Mouse (Mus musculus) embryonic facial prominence, embryonic 13.5 days (tissue): ENCODE data around the gene Glp2r. TPM values are rescaled to one million over a fixed set of nuclear protein-coding genes. Genes with fewer than 3 reads are reported as not detected.

Experiments used
- ATAC-seq: fragments of 200-750 bp; cut with Nextera tagmentation; 2 replicates; pipeline ENCODE4 v1.8.0; 2017; ENCODE audit warnings: low read depth; ENCODE audit not compliant: insufficient number of reproducible peaks, insufficient read depth, low FRiP score, low TSS enrichment
- H3K27ac ChIP-seq: fragments of 300-500 bp; sonication (generic); 2 replicates; pipeline ENCODE4 v1.5.1; 2015; ENCODE audit warnings: moderate library complexity, mild to moderate bottlenecking, inconsistent platforms
- H3K27me3 ChIP-seq: fragments of 300-500 bp; sonication (generic); 2 replicates; pipeline ENCODE4 v1.6.1; 2015; ENCODE audit warnings: mild to moderate bottlenecking, inconsistent platforms
- H3K36me3 ChIP-seq: fragments of 300-500 bp; sonication (generic); 2 replicates; pipeline ENCODE4 v1.6.1; 2015; ENCODE audit warnings: mild to moderate bottlenecking, inconsistent platforms
- H3K4me1 ChIP-seq: fragments of 300-500 bp; sonication (generic); 2 replicates; pipeline ENCODE4 v1.6.1; 2015; ENCODE audit warnings: inconsistent platforms
- H3K4me2 ChIP-seq: fragments of 300-500 bp; sonication (generic); 2 replicates; pipeline ENCODE4 v1.6.1; 2015; ENCODE audit warnings: moderate library complexity, mild to moderate bottlenecking, inconsistent platforms
- H3K4me3 ChIP-seq: fragments of 300-500 bp; sonication (generic); 2 replicates; pipeline ENCODE4 v1.5.1; 2015; ENCODE audit warnings: mild to moderate bottlenecking, inconsistent platforms
- H3K9ac ChIP-seq: fragments of 300-500 bp; sonication (generic); 2 replicates; pipeline ENCODE4 v1.6.1; 2015; ENCODE audit warnings: mild to moderate bottlenecking, inconsistent platforms
- H3K9me3 ChIP-seq: fragments of 300-500 bp; sonication (generic); 2 replicates; pipeline ENCODE4 v1.6.1; 2016; ENCODE audit warnings: inconsistent platforms
- WGBS: fragments of 180-500 bp; shearing (Covaris S2); methylation state at CpG from one replicate; pipeline ENCODE4 v1.1.7; 2015; ENCODE audit warnings: mixed read lengths; 5-methylcytosine and 5-hydroxymethylcytosine counted together
- polyA plus RNA-seq: library from polyadenylated mRNA; unstranded; fragments of >200 nt; fragmentation: Nextera tagmentation; extraction: Ambion mirVana; gene quantifications from 2 replicates; pipeline ENCODE4 v1.2.1, GENCODE M21; 2015

The Glp2r gene
- polyA plus RNA-seq, 1 experiment from 2014 or later = not detected

- Histone ChIP-seq H3K9ac (no peak overlapping the region), H3K36me3 (no peaks in the 10 kb centered on the region), H3K4me3 (no peak overlapping the region), H3K27me3 (no peaks in the 10 kb centered on the region), H3K9me3 (no peaks in the 10 kb centered on the region), H3K4me2 (no peak overlapping the region), H3K27ac (no peak overlapping the region), H3K4me1 (peaks cover 8% of the 10 kb centered on the region)
- 71% methylated on average over 5 of the region's 5 CpGs for WGBS
- ATAC-seq = no peak
These were observed 98.8 kb downstream of the Glp2r start for GRCm38 (mm10) chr11:67672140-67672539.

- no peak overlapping the region for H3K9ac ChIP-seq
- no peaks in the 10 kb centered on the region; the same call in 1 of the 2 replicates for H3K27me3 ChIP-seq
- H3K9me3 ChIP-seq = no peaks in the 10 kb centered on the region
- no peak for ATAC-seq
- no peak overlapping the region for H3K4me3 ChIP-seq
- H3K4me2 ChIP-seq = no peak overlapping the region
- H3K4me1 ChIP-seq = peaks cover 8% of the 10 kb centered on the region
- H3K36me3 ChIP-seq = no peaks in the 10 kb centered on the region
- no peak overlapping the region for H3K27ac ChIP-seq
- 97% methylated on average over 6 of the region's 6 CpGs for WGBS
These were observed 100.9 kb downstream of the Glp2r start for GRCm38 (mm10) chr11:67670031-67670430.

GRCm38 (mm10) chr11:67668460-67669007 lies 102.4 kb downstream of the Glp2r start:
- H3K36me3 ChIP-seq = no peaks in the 10 kb centered on the region
- H3K27ac ChIP-seq = no peak overlapping the region
- H3K4me1 ChIP-seq = peaks cover 8% of the 10 kb centered on the region
- WGBS = 80% methylated on average over 3 of the region's 3 CpGs
- H3K9ac ChIP-seq = no peak overlapping the region
- H3K4me3 ChIP-seq = no peak overlapping the region
- H3K4me2 ChIP-seq = no peak overlapping the region
- H3K27me3 ChIP-seq = no peaks in the 10 kb centered on the region; the same call in 1 of the 2 replicates
- ATAC-seq = no peak
- H3K9me3 ChIP-seq = no peaks in the 10 kb centered on the region

GRCm38 (mm10) chr11:67667531-67668332 lies 103.2 kb downstream of the Glp2r start:
- no peaks in the 10 kb centered on the region for H3K36me3 ChIP-seq
- 83% methylated on average over 13 of the region's 13 CpGs for WGBS
- 0 out of 2 replicates have a peak overlapping the region, but pooled peaks have one; percentile 33 for H3K27ac ChIP-seq
- H3K4me3 ChIP-seq = no peak overlapping the region
- ATAC-seq = no peak
- H3K9me3 ChIP-seq = no peaks in the 10 kb centered on the region
- peaks cover 8% of the 10 kb centered on the region for H3K4me1 ChIP-seq
- no peaks in the 10 kb centered on the region; the same call in 1 of the 2 replicates for H3K27me3 ChIP-seq
- H3K4me2 ChIP-seq = no peak overlapping the region
- peak overlapping the region; percentile 36; the same call in 1 of the 2 replicates for H3K9ac ChIP-seq

GRCm38 (mm10) chr11:67666129-67666528 lies 104.8 kb downstream of the Glp2r start:
- Histone ChIP-seq H3K9me3 (no peaks in the 10 kb centered on the region), H3K27me3 (no peaks in the 10 kb centered on the region; the same call in 1 of the 2 replicates), H3K4me1 (peaks cover 8% of the 10 kb centered on the region), H3K9ac (no peak overlapping the region), H3K4me2 (no peak overlapping the region), H3K36me3 (no peaks in the 10 kb centered on the region), H3K4me3 (no peak overlapping the region), H3K27ac (no peak overlapping the region)
- WGBS = 78% methylated on average over 5 of the region's 5 CpGs
- ATAC-seq = no peak

GRCm38 (mm10) chr11:67664918-67665317 lies 106.0 kb downstream of the Glp2r start:
- no peak overlapping the region for H3K4me3 ChIP-seq
- no peak for ATAC-seq
- no peak overlapping the region for H3K9ac ChIP-seq
- no peaks in the 10 kb centered on the region for H3K36me3 ChIP-seq
- H3K9me3 ChIP-seq = no peaks in the 10 kb centered on the region
- H3K27ac ChIP-seq = no peak overlapping the region
- H3K27me3 ChIP-seq = no peaks in the 10 kb centered on the region; the same call in 1 of the 2 replicates
- H3K4me1 ChIP-seq = peaks cover 8% of the 10 kb centered on the region
- WGBS = 85% methylated on average over 6 of the region's 6 CpGs
- H3K4me2 ChIP-seq = no peak overlapping the region

- Histone ChIP-seq H3K4me1 (peaks cover 8% of the 10 kb centered on the region), H3K9me3 (no peaks in the 10 kb centered on the region), H3K27ac (no peak overlapping the region), H3K36me3 (no peaks in the 10 kb centered on the region), H3K9ac (no peak overlapping the region), H3K4me2 (no peak overlapping the region), H3K4me3 (no peak overlapping the region), H3K27me3 (no peaks in the 10 kb centered on the region; the same call in 1 of the 2 replicates)
- no peak for ATAC-seq
- WGBS = 83% methylated on average over 3 of the region's 3 CpGs
These were observed 106.7 kb downstream of the Glp2r start for GRCm38 (mm10) chr11:67664261-67664660.

- H3K9me3 ChIP-seq = no peaks in the 10 kb centered on the region
- H3K4me3 ChIP-seq = no peak overlapping the region
- 90% methylated on average over 4 of the region's 4 CpGs for WGBS
- H3K36me3 ChIP-seq = no peaks in the 10 kb centered on the region
- H3K4me2 ChIP-seq = no peak overlapping the region
- no peak overlapping the region for H3K9ac ChIP-seq
- no peak for ATAC-seq
- no peaks in the 10 kb centered on the region; the same call in 1 of the 2 replicates for H3K27me3 ChIP-seq
- H3K4me1 ChIP-seq = peaks cover 8% of the 10 kb centered on the region
- no peak overlapping the region for H3K27ac ChIP-seq
These were observed 107.5 kb downstream of the Glp2r start for GRCm38 (mm10) chr11:67663437-67663836.

GRCm38 (mm10) chr11:67661465-67661864 lies 109.5 kb downstream of the Glp2r start:
- Histone ChIP-seq H3K9me3 (no peaks in the 10 kb centered on the region), H3K36me3 (no peaks in the 10 kb centered on the region), H3K4me1 (no peaks in the 10 kb centered on the region), H3K27ac (no peak overlapping the region), H3K9ac (no peak overlapping the region), H3K4me3 (no peak overlapping the region), H3K4me2 (no peak overlapping the region), H3K27me3 (no peaks in the 10 kb centered on the region; the same call in 1 of the 2 replicates)
- no peak for ATAC-seq
- 88% methylated on average over 8 of the region's 8 CpGs for WGBS

- 44% methylated on average over 11 of the region's 11 CpGs for WGBS
- Histone ChIP-seq H3K27ac (no peak overlapping the region), H3K4me1 (peaks cover 5% of the 10 kb centered on the region), H3K4me2 (no peak overlapping the region), H3K4me3 (no peak overlapping the region), H3K36me3 (no peaks in the 10 kb centered on the region), H3K27me3 (no peaks in the 10 kb centered on the region), H3K9ac (no peak overlapping the region), H3K9me3 (no peaks in the 10 kb centered on the region)
- ATAC-seq = no peak
These were observed 113.1 kb downstream of the Glp2r start for GRCm38 (mm10) chr11:67657685-67658382.

GRCm38 (mm10) chr11:67656811-67657210 lies 114.1 kb downstream of the Glp2r start:
- no peaks in the 10 kb centered on the region for H3K27me3 ChIP-seq
- ATAC-seq = no peak
- no peak overlapping the region for H3K9ac ChIP-seq
- 88% methylated on average over 9 of the region's 9 CpGs for WGBS
- H3K4me2 ChIP-seq = no peak overlapping the region
- no peaks in the 10 kb centered on the region for H3K36me3 ChIP-seq
- H3K27ac ChIP-seq = no peak overlapping the region
- H3K4me3 ChIP-seq = no peak overlapping the region
- no peaks in the 10 kb centered on the region for H3K9me3 ChIP-seq
- peaks cover 13% of the 10 kb centered on the region for H3K4me1 ChIP-seq
